In genomic region chr2:60223489-60223888, GRCm38 (mm10) we compare ENCODE assay signal across 19 mouse cellular contexts.
"Had no signal": no experiment of that assay in that cellular context is flagged by ENCODE, and none has a peak within 500 bp of the region (broad histone marks: within the 10 kb centered on the region; RNA-seq: fewer than 3 reads in every experiment).

No protein-coding gene starts in this region.

- H3K9me3 ChIP-seq: liver, embryonic 13.5 days; midbrain, embryonic 10.5 days; midbrain, embryonic 13.5 days; neural tube, embryonic 13.5 days; stomach, embryonic 15.5 days had no signal

- ATAC-seq: midbrain, embryonic 13.5 days; midbrain, embryonic 16.5 days had no signal

- H3K4me2 ChIP-seq: liver, embryonic 13.5 days; midbrain, embryonic 13.5 days; neural tube, embryonic 13.5 days; stomach, embryonic 15.5 days had no signal

- DNase-seq: kidney, adult 9 months; kidney, postnatal 14 days; kidney, postnatal 4 days; layer of hippocampus, postnatal 36 days; liver, embryonic 13.5 days; lung, adult 2 months; lung, postnatal 14 days; lung, postnatal 4 days; retina, postnatal 1 day; right cerebral cortex, postnatal 25 days; spleen, adult 18-20 months; thymus, postnatal 25 days had no signal

- H3K27me3 ChIP-seq: liver, embryonic 13.5 days; midbrain, embryonic 13.5 days; neural tube, embryonic 13.5 days; stomach, embryonic 15.5 days had no signal

- H3K9ac ChIP-seq: liver, embryonic 13.5 days; midbrain, embryonic 13.5 days; neural tube, embryonic 13.5 days; stomach, embryonic 15.5 days had no signal

- H3K36me3 ChIP-seq: liver, embryonic 13.5 days; midbrain, embryonic 13.5 days; neural tube, embryonic 13.5 days; stomach, embryonic 15.5 days had no signal

- H3K4me3 ChIP-seq: left cerebral cortex, adult 2 months; liver, embryonic 13.5 days; midbrain, embryonic 10.5 days; midbrain, embryonic 13.5 days; myocyte; neural tube, embryonic 13.5 days; stomach, embryonic 15.5 days had no signal

- H3K27ac ChIP-seq: left cerebral cortex, adult 2 months; liver, embryonic 13.5 days; midbrain, embryonic 10.5 days; midbrain, embryonic 13.5 days; neural tube, embryonic 13.5 days; stomach, embryonic 15.5 days had no signal

- H3K4me1 ChIP-seq: midbrain, embryonic 10.5 days had no signal
